Mouse (Mus musculus) erythroblast, embryonic 14.5 days (primary cell): Measurements from ENCODE around the gene Susd1.

Source experiments
- GATA1 ChIP-seq: IDR thresholded peaks from 2 replicates; pipeline ENCODE4 v1.6.1; 2012; ENCODE audit warnings: low read length, inconsistent platforms, mixed read lengths
- TAL1 ChIP-seq: IDR thresholded peaks from 3 replicates; pipeline ENCODE4 v1.6.1; 2012; ENCODE audit warnings: low read length, inconsistent platforms, mixed read lengths

- TF ChIP-seq GATA1 (no peak), TAL1 (no peak)
These were observed 59.8 kb downstream of the Susd1 start for GRCm38 (mm10) chr4:59378631-59379030.
